Mouse (Mus musculus): ENCODE results near the gene Bend7. TPM values are rescaled to one million over a fixed set of nuclear protein-coding genes. Genes with fewer than 3 reads are reported as not detected.
A peak's percentile ranks its signal among the peaks of the same experiment; 100 is the strongest.

Bend7 gene
- total and polyA plus RNA-seq, 2 experiments: 3.7 to 6.0 TPM

DNA sequence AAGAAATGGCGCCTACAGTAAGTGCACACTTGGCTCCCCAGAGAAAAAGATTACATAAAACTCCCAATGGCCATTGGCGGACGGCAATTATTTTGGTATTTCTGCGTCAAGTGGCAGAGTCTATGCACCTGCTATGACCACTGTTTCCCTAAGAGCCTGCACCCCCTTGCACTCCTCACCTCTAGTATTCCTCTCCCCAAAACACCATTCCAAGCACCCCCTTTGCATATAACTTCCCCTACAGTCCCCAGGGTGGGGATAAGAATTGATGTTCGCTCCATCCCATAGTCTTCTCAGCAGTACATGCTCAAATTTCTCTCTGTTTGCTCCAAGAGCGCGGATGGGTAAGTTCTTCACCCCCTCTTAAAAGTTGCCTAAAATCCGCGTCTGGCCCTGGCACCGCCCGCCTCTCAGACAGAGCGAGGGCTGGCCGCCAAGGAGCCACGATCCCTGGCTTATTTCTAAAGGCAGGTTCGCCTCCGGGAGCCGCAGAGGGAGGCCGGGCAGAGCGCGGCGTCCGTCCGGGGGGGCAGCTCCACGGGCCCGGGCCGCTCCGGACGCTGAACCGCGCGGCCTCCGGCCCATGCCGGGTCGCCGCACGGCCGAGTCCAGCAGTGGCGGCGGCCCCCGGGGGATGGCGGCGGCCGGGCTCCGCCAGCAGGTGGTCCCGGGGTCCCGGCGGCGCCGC is 406 bp upstream of the Bend7 start:
- Histone ChIP-seq H3K4me3 (ENCODE audit: insufficient read depth, low read depth, low read length) (peak overlapping the region; percentile 79), H3K9ac (ENCODE audit: low read depth, low read length) (peak overlapping the region; percentile 86), H3K27me3 (ENCODE audit: control insufficient read depth, insufficient read depth, low read length) (no peaks in the 10 kb centered on the region), H3K36me3 (ENCODE audit: control insufficient read depth, insufficient read depth, low read length) (no peaks in the 10 kb centered on the region), H3K27ac (replicated peaks; ENCODE audit: insufficient read depth, low read depth, low read length) (0 out of 2 replicates have a peak overlapping the region, but pooled peaks have one; percentile 34), H3K4me1 (ENCODE audit: control insufficient read depth, insufficient read depth, low read length) (peaks cover 3% of the 10 kb centered on the region), H3K79me2 (ENCODE audit: control insufficient read depth, insufficient read depth, low read length) (no peaks in the 10 kb centered on the region)
- WGBS: 10% methylated on average over 49 of the region's 49 CpGs
- no peak for TF ChIP-seq POLR2A (IDR thresholded peaks at IDR 0.05; ENCODE audit: extremely low read depth, insufficient read depth, low read length)
- TF ChIP-seq CTCF (IDR thresholded peaks at IDR 0.05; ENCODE audit: low read depth, low read length): no peak
- DNase-seq (ENCODE audit: extremely low read depth, low read depth, low spot score): peak; percentile 44

DNA sequence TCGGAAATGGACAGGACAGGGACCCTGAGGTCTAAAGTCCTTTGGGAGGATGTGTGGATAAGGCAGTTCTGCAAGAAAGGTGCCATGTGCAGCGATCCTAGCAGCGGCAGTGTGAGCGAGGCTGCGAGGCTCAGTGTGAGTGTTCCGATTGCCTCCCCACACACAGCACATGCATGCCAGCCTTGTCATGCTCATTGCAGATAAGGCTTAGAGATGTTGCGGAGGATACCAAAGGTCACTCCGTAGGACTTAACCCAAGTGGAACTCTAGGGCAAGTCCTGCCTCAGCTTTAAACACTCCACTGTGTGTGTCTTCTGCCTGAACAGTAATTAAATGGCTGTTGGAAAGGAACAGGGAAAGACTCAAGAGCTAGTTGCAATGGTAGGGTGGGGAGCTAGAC is 5.5 kb downstream of the Bend7 start:
- H3K9ac ChIP-seq (ENCODE audit: low read depth, low read length): no peak overlapping the region
- no peaks in the 10 kb centered on the region for H3K36me3 ChIP-seq (ENCODE audit: control insufficient read depth, insufficient read depth, low read length)
- peaks cover 7% of the 10 kb centered on the region; the same call in 1 of the 2 replicates for H3K79me2 ChIP-seq (ENCODE audit: control insufficient read depth, insufficient read depth, low read length)
- peaks cover 2% of the 10 kb centered on the region; the same call in 1 of the 2 replicates for H3K4me1 ChIP-seq (ENCODE audit: control insufficient read depth, insufficient read depth, low read length)
- no peaks in the 10 kb centered on the region for H3K27me3 ChIP-seq (ENCODE audit: control insufficient read depth, insufficient read depth, low read length)
- DNase-seq (ENCODE audit: extremely low read depth, low read depth, low spot score): peak; percentile 37
- no peak overlapping the region for H3K27ac ChIP-seq (replicated peaks; ENCODE audit: insufficient read depth, low read depth, low read length)
- WGBS: 38% methylated on average over 8 of the region's 8 CpGs
- H3K4me3 ChIP-seq (ENCODE audit: insufficient read depth, low read depth, low read length): no peak overlapping the region
- TF ChIP-seq CTCF (IDR thresholded peaks at IDR 0.05; ENCODE audit: low read depth, low read length) (no peak), POLR2A (IDR thresholded peaks at IDR 0.05; ENCODE audit: extremely low read depth, insufficient read depth, low read length) (no peak)

DNA sequence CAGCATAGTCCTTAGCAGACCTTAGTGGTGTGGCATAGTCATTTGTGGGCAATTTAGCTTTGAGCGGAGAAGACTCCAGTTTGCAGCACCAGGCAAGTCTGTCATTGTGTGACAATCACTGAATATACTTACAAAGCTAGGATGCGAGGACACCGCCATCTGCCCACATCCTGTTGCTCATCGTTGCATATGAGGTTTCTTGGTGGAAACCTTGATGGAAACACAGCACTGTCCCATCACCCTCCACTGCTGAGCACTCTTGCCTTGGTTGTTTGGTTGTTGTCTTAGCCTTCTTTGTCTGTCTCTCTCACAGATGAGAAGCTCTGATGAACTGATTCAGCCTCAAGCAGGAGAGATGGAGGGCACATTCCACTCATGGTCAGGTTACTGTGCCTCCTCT is 12.5 kb downstream of the Bend7 start:
- WGBS: 92% methylated on average over 4 of the region's 4 CpGs
- DNase-seq (ENCODE audit: extremely low read depth, low read depth, low spot score): no peak
- no peaks in the 10 kb centered on the region for H3K27me3 ChIP-seq (ENCODE audit: control insufficient read depth, insufficient read depth, low read length)

DNA sequence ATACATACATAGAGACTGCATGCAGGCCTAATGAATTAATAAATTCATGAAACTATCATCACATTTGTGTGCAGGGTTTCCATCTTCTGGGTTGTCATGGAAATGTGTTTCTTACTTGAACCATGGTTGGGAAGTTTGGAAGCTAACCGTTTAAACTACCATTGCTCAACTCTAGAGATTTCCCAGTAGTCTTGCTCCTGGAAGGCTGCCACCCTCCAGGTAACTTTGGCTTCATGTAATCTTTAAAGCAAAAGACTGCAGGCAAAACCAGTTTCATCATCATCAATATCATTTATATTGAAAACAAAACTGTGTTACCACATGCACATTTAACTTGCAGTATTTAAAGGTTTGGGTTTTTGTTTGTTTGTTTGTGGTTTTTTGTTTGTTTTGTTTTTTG is 16.3 kb downstream of the Bend7 start:
- Histone ChIP-seq H3K27me3 (ENCODE audit: control insufficient read depth, insufficient read depth, low read length) (no peaks in the 10 kb centered on the region), H3K4me1 (ENCODE audit: control insufficient read depth, insufficient read depth, low read length) (no peaks in the 10 kb centered on the region), H3K4me3 (ENCODE audit: insufficient read depth, low read depth, low read length) (no peak overlapping the region), H3K36me3 (ENCODE audit: control insufficient read depth, insufficient read depth, low read length) (0 out of 2 replicates have a peak, but pooled peaks cover 2% of the 10 kb centered on the region), H3K27ac (replicated peaks; ENCODE audit: insufficient read depth, low read depth, low read length) (no peak overlapping the region), H3K79me2 (ENCODE audit: control insufficient read depth, insufficient read depth, low read length) (peaks cover 2% of the 10 kb centered on the region; the same call in 1 of the 2 replicates), H3K9ac (ENCODE audit: low read depth, low read length) (no peak overlapping the region)
- whole genome bisulfite sequencing: 33% methylated on average over 1 of the region's 1 CpGs
- no peak for TF ChIP-seq CTCF (IDR thresholded peaks at IDR 0.05; ENCODE audit: low read depth, low read length)
- no peak for TF ChIP-seq POLR2A (IDR thresholded peaks at IDR 0.05; ENCODE audit: extremely low read depth, insufficient read depth, low read length)
- DNase-seq (ENCODE audit: extremely low read depth, low read depth, low spot score): peak; percentile 67

More for the DNA sequence above, 12.5 kb downstream of the Bend7 start:
- Histone ChIP-seq H3K4me3 (ENCODE audit: insufficient read depth, low read depth, low read length) (no peak overlapping the region), H3K79me2 (ENCODE audit: control insufficient read depth, insufficient read depth, low read length) (peaks cover 2% of the 10 kb centered on the region; the same call in 1 of the 2 replicates), H3K4me1 (ENCODE audit: control insufficient read depth, insufficient read depth, low read length) (no peaks in the 10 kb centered on the region), H3K9ac (ENCODE audit: low read depth, low read length) (no peak overlapping the region), H3K36me3 (ENCODE audit: control insufficient read depth, insufficient read depth, low read length) (no peaks in the 10 kb centered on the region), H3K27ac (replicated peaks; ENCODE audit: insufficient read depth, low read depth, low read length) (no peak overlapping the region)
- TF ChIP-seq CTCF (IDR thresholded peaks at IDR 0.05; ENCODE audit: low read depth, low read length) (no peak), POLR2A (IDR thresholded peaks at IDR 0.05; ENCODE audit: extremely low read depth, insufficient read depth, low read length) (no peak)

DNA sequence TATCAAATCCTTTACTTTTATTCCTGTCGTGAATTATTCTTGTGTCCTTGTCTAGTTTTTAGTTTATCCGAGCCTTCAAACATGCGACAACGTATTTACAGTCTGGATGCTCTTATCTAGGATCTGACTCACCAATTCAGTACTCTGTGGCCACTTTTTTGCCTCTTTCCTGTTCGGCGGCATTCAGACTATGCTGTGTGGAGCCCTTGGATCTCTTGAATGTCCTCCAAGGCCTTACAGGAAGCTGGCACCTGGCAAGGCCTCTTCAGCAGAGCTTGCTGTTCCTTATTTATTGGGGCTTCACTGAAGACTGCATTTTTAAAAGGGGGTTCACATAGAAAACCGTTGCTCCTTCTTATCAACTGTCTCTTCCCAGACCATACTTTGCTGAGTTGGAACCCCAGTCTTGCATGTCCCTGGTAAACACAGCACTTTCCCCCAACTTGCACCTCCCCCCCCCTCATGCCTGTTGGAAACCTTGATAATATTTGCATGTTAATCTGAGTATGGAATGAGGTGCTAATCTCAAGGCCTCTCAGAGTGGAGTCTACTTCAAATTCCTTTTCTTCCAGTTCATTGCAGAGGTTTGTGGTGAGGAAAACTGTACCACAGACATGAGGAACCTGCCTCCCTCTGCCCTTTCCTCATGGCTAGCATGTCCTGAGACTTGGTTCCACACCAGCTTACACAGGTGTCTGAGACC is 18.6 kb downstream of the Bend7 start:
- H3K79me2 ChIP-seq (ENCODE audit: control insufficient read depth, insufficient read depth, low read length): peaks cover 2% of the 10 kb centered on the region; the same call in 1 of the 2 replicates
- no peak overlapping the region for H3K4me3 ChIP-seq (ENCODE audit: insufficient read depth, low read depth, low read length)
- TF ChIP-seq POLR2A (IDR thresholded peaks at IDR 0.05; ENCODE audit: extremely low read depth, insufficient read depth, low read length) (no peak), CTCF (IDR thresholded peaks at IDR 0.05; ENCODE audit: low read depth, low read length) (no peak)
- DNase-seq (ENCODE audit: extremely low read depth, low read depth, low spot score): no peak
- no peak overlapping the region for H3K27ac ChIP-seq (replicated peaks; ENCODE audit: insufficient read depth, low read depth, low read length)
- no peak overlapping the region for H3K9ac ChIP-seq (ENCODE audit: low read depth, low read length)
- 0 out of 2 replicates have a peak, but pooled peaks cover 2% of the 10 kb centered on the region for H3K36me3 ChIP-seq (ENCODE audit: control insufficient read depth, insufficient read depth, low read length)
- H3K4me1 ChIP-seq (ENCODE audit: control insufficient read depth, insufficient read depth, low read length): no peaks in the 10 kb centered on the region
- no peaks in the 10 kb centered on the region for H3K27me3 ChIP-seq (ENCODE audit: control insufficient read depth, insufficient read depth, low read length)
- WGBS: 69% methylated on average over 7 of the region's 7 CpGs
